Mouse (Mus musculus): ENCODE data around the gene Rhov.

Gene Rhov

DNA sequence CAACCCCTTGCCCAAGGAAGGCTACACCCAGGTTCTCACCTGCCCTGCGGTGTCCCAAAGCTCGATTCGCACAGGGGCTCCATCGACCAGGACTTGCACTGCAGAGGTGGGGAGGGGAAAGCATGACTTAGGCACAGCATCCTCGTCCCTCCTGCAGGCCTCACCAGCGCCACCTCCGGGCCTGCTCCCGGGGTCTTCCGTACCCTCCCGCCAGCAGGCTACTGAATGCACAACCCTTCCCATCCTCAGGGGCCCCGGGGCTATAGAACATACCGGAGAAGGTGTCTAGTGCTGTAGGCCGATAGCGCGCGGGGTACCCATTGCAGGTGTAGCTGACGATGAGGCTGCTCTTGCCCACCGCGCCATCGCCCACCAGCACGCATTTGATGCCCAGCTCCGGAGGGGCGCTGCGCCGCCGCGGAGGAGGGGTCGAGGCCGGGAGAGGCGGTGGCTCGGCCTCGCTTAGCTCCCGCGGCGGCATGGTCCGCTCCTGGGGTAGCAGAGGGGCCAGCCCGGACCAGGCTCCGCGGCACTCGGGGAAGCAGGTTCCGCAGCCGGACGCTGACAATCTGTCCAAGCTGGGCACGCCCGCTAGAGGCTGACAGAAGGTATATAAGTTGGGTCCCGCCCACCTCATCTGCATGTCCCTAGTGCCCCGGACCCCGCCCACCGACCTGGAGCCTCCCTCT is at the start of gene Rhov:
Gene Rhov (minus strand): TSS at position 630 of the 689 bp plus-strand sequence.
- DNase-seq (ENCODE audit: low read depth, low spot score): peak; percentile 74

DNA sequence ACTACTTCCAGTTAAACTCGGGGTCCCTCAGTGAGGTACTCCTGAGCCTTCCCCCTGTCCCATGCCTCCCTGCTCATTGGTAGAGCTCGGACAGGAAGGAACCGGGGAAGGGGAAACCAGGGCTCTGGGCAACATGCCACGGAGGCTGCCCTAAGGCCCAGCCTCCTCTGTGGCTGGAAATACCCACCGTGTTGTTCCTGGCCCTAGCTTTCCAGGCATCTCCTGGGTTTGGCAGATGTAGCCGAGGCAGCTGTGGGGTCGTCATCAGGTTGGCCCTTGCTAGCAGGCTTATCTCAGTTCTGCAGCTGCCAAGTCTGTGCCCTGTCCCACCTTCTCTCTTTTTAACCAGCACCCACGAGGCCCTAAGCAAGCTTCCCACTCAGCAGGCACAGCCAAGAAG is 49.5 kb upstream of the Rhov start:
- DNase-seq (ENCODE audit: low read depth, low spot score): no peak

DNA sequence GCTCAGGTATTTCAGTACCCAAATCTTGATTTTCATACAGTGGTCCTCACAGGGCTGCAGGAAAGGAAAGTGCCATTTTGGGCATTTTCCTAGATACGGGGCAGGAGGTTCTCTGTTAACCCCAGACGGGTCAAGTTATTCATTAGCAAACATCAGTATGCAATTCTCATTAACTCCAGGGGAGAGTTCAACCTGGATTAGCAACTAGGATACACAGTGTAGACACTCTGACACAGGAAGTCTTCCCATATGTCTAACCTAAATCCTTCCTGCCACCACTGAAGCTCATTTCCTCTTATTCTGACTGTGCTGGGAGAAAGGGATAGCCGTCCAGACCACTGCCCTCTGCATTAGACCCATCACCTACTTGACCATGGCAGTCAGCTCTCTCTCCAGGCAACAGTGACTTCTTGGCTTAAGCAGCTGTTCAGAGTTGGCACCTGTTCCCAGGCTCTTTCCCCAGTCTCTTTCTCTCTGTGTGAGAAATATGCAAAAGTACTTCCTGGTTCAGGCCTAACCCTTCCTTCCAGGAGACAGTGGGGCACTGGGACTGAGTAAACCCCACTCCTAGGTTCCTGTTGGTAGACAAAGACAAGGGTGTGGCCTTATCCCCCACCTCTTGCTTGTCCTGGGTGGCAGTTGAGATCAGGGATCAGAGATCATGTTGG is 47.1 kb upstream of the Rhov start:
- no peak for DNase-seq (ENCODE audit: low read depth, low spot score)

DNA sequence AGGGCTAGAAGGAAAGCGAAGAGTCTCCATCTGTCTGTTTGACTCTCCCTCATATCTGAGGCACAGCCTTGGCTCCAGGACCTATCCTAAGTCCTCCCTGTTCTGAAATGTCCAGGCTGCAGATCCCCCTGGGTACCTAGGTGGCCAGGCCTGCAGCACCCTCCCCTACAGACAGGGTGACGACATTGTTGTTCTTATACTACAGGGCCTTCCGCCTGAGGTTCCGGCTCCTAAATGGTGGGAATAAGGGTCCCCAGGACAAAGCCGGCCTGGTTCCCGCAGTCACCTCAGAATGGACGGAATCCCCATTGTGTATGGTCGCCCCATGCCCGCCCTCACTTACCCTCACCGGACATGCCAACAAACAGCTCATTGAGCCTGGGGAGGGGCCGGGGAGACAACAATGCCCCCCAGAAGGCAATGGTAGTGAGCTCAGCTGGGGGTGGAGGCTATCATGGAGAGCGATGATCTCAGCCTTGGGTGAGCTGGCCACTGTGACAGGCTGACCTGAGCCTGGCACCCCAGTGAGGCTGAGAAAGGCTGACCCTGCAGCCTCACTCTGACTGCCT is 43.8 kb upstream of the Rhov start:
- no peak for DNase-seq (ENCODE audit: low read depth, low spot score)

- no peak for DNase-seq (ENCODE audit: low read depth, low spot score)
Measured at GRCm38 (mm10) chr2:119313780-119314479, 42.9 kb upstream of the Rhov start.

DNA sequence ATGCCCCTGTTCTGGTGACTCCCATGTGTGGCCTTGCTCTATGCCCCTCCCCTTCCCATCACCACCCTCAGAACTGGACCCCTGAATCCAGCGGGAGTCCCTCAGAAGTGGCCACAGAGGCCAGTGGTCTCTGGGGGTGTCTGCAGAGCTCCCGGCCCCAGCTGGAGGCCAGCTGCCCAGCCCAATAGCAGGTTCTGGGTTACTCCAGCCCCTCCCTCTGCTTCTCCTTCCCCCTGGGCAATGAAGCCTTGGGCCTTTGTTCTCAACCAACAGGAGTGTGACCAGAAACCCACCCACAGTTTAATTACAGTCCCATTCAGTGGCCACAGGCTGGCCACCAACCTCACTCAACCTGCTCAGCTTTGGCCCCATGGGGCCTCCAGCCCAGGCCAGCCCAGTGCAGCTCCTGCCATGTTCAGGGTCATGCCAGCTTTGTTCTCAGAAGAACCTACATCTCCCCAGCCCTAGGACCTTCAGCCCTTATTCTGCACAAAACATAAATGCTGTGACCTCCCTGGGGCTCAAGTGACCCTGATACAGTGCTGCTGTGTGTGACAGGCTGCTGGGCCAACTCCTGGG is 41.4 kb upstream of the Rhov start:
- DNase-seq (ENCODE audit: low read depth, low spot score): no peak

- DNase-seq (ENCODE audit: low read depth, low spot score): no peak
Measured at GRCm38 (mm10) chr2:119311544-119311943, 40.5 kb upstream of the Rhov start.

DNA sequence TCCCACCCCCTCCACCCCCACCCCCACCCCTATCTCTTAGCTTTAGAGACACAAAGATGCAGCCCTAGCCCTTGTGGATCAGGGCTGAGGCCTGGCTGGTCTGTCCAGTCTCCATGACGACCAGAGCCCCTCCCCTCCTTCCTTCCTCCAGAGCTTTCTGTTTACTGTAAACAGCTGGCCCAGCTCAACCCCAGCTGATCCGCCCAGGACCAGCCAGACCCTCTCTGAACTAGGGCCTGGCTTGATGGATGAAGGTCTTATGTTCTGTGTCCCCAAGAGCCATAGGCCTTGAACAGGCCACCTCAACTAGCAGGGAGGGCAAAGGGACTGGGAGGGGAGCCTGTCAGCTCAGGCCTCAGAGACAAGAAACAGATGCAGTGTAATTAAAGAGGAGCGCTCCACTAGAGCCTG is 33.7 kb upstream of the Rhov start:
- DNase-seq (ENCODE audit: low read depth, low spot score): peak; percentile 74

DNA sequence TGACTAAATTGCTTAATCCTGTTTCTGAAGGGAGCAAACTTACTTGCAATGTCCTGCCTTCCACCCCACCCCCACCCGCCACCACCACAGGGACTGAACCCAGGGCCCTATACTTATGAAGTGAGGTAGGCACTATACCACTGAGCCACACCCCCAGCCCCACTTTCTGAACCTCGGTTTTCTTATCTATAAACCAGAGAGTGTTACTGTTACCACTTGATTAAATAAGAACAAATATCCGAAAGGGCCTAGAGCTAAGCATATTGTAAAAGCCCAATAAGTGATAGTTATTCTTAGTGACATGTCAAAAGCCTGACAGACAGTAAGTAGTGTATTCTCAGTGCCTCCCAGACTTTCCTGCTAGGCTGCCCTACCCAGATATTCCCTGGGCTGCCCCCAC is 33.3 kb upstream of the Rhov start:
- no peak for DNase-seq (ENCODE audit: low read depth, low spot score)

DNA sequence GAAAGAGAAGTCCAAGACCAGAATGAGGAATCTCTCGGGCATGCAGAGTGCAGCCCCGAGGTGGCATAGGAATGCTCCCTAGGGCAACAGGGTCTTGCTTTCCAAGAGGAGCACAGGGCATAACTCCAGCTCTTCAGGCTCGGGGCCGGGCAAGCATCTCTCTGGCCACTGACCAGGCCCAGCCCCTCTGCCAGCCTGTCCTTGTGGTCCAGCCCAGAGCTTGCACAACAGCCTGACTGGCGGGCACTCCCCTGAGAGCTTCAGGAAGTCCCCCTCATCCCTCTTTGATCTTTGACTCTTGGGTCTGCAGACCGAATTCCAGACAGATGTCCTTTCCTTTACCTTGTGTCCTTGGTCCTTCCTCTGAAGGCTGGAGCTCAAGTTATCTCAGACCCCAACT is 31.8 kb upstream of the Rhov start:
- no peak for DNase-seq (ENCODE audit: low read depth, low spot score)

DNA sequence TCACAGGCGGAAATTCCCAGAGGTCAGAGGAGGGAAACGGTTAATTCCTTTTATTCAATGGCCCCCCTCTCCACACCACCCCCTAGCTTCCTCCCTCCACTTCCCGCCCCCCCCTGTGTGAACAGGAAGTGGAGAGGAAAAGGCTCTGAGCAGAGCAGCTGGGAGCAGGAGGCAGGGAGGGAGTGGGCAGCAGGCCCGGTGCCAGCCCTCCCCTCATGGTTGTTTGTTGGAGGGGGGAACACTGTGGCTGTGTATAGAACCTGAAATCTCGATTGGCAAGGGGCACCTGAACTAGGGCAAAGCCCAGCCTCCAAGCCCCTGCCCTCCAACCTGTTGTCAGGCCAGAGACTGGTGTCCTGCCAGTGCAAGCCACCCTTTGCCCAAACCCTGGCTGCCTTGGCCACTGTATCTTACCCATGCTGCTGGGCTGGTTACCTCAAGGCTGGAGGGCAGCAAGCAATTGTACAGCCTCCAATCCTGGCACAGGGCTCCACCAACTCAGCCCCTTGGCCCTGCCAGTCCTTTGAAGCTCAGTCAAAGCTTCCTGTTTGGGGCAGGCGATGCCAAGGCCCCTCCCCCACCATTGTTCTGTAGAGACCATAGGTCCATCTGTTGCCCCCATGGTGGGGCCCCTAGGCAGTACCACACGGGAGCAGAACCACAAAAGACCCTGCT is 29.9 kb upstream of the Rhov start:
- no peak for DNase-seq (ENCODE audit: low read depth, low spot score)

DNA sequence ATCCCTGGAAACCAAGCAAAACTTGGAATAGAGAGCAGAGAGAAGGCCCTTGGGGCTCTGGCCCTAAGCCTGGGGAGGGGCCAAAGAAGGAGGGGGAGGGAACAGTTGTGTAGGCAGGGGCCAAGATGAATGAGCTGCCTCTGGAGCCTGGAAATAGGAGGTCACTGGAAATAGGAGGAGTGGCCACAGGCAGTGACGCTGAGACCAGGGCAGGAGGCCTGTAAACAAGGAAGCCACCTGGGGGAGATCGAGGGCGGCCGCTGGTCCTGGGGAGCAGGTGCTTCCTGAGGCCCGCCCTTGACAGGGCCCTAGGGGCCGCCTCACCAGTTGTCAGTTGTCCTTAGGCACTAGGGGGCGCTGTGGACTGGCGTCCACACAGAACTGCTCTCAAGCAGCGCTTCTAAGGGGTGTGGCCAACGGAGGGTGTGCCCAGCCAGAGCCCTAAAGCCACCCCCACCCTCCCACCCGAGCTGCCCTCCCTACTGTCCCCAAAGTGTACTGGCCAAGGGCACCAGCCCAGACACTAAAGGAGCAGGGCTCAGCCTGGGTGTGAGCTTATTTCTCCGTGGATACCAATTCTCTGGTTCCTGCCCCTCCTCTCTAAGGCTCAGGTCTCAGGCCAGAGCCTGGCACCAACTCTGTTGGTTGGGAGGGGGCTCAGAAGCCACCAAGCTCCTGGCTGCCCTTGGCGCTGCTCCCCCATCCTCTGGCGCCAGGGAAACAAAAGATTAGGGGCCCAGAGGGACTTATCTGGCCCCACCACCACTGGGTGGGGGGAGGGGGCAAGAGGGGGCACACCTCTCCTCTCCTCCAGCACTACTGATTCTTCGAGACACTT is 29.1 kb upstream of the Rhov start:
- DNase-seq (ENCODE audit: low read depth, low spot score): peak; percentile 92

DNA sequence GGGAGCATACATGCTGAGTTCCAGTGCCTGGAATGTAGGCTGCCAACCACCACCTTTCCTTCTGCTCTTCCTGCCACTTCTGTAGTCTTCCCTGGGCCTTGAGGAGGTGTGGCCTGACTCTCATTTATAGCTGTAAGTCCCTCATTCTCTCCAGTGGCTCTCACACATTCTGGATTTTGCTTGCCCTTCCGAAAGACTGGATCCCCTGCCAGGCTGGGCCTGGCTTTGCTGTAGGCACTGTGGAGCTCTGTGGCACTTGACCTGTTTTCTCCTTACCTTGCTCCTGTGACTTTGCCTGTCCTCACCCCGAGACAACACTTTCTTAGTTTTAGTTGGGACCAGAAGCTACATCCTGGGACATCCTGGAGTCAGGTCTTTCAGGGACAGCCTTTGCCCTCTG is 27.8 kb upstream of the Rhov start:
- no peak for DNase-seq (ENCODE audit: low read depth, low spot score)

- DNase-seq (ENCODE audit: low read depth, low spot score): peak; percentile 64
Measured at GRCm38 (mm10) chr2:119298330-119298729, 27.3 kb upstream of the Rhov start.

GRCm38 (mm10) chr2:119297506-119297905 is 26.4 kb upstream of the Rhov start:
- DNase-seq (ENCODE audit: low read depth, low spot score): no peak

- DNase-seq (ENCODE audit: low read depth, low spot score): no peak
Measured at GRCm38 (mm10) chr2:119296756-119297155, 25.7 kb upstream of the Rhov start.

- no peak for DNase-seq (ENCODE audit: low read depth, low spot score)
Measured at GRCm38 (mm10) chr2:119294411-119294810, 23.3 kb upstream of the Rhov start.

GRCm38 (mm10) chr2:119293776-119294390 is 22.8 kb upstream of the Rhov start:
- DNase-seq (ENCODE audit: low read depth, low spot score): no peak

DNA sequence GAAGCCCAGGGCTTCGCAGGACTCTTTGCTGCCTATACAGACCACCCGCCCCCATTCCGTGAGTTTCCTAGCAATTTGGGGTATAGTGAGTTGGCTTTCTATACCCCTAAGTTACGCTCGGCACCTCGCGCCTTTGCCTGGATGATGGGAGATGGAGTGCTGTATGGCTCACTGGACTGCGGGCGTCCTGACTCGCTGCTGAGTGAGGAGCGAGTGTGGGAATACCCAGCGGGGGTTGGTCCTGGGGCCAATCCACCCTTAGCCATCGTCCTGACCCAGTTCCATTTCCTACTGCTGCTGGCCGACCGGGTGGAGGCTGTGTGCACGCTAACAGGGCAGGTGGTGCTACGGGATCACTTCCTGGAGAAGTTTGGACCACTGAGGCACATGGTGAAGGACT is 22.2 kb upstream of the Rhov start:
- no peak for DNase-seq (ENCODE audit: low read depth, low spot score)

DNA sequence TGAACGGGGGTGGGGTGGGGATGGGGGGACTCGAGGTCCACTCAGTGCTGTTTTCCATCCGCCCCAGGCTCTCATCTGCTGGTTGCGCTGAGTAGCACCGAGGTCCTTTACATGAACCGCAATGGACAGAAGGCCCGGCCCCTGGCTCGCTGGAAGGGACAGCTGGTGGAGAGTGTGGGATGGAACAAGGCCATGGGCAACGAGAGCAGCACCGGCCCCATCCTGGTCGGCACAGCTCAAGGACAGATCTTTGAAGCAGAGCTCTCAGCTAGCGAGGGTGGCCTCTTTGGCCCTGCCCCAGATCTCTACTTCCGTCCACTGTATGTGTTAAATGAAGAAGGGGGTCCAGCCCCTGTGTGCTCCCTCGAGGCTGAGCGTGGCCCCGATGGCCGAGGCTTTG is 21.8 kb upstream of the Rhov start:
- DNase-seq (ENCODE audit: low read depth, low spot score): no peak

Data from ES-CJ7 (cell line).